Mouse (Mus musculus): ENCODE data around the gene Defa30.
"Not testable (repeated sequence)": the region's sequence is repeated elsewhere in the genome, so short reads cannot be mapped to it uniquely, and the experiment has no call there.

Gene Defa30

GRCm38 (mm10) chr8:21134342-21134741 is at the start of gene Defa30:
TSS of gene Defa30 (plus strand) at chr8:21134642.
- DNase-seq (ENCODE audit: low spot score in 2 of 2), result not testable (repeated sequence)

DNA sequence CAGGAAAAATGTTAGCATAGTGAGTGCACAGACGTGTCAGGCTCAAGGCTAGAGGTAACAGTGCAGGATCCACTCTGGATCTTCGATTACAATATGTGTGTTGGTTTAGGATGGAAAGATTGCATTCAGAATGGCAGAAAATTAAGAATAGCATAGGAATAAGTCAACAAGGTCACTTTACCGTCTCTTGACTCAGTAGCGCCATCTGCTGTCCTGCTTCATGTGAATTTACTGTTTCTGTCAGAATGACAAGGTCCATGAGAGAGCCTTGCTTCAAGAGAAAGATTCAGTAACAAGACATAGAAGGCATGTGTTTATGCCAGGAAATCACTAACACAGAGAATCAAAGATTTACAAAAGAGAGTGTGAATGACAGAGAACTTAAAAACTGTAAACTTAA is 41.3 kb upstream of the Defa30 start:
- DNase-seq (ENCODE audit: low spot score in 2 of 2), result no peak

DNA sequence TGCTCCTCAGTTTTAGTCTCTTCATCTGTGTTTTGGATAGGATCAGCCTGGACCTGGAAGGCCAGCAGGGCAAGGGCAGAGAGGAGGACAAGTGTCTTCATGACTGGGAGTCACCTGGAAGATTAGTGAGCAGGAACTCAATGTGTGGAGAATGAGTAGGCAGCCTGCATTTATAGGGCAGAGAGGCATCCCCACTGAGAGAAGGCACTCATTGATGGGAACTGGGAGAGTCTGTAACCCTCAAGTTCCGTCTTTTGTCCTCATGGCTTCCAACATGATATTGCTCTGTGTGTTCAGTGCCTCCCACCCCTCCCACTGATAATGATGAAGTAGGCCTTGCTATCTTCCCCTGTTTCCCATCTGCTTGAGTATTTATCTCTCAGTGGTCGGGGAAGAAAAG is 38.5 kb upstream of the Defa30 start, which contains the start of gene Gm14851:
Gene Gm14851 (minus strand): TSS at position 101 of the 400 bp plus-strand sequence.
- not testable (repeated sequence) for DNase-seq (ENCODE audit: low spot score in 2 of 2)

GRCm38 (mm10) chr8:21161977-21162376 is 27.5 kb downstream of the Defa30 start, which contains the start of gene Defa22:
TSS of gene Defa22 (plus strand) at chr8:21162277.
- not testable (repeated sequence) for DNase-seq (ENCODE audit: low spot score in 2 of 2)
